Mouse (Mus musculus) stomach, postnatal 0 days (tissue): ENCODE data around the gene Slc27a4.
A peak's percentile ranks its signal among the peaks of the same experiment; 100 is the strongest.

Experiments
- CTCF ChIP-seq: IDR thresholded peaks from 2 replicates; pipeline ENCODE4 v1.5.1; 2016; ENCODE audit warnings: antibody characterized with exemption, low read depth, mild to moderate bottlenecking, moderate library complexity
- EP300 ChIP-seq: optimal IDR thresholded peaks from 2 replicates; pipeline ENCODE3; 2016; ENCODE audit warnings: antibody characterized with exemption

DNA sequence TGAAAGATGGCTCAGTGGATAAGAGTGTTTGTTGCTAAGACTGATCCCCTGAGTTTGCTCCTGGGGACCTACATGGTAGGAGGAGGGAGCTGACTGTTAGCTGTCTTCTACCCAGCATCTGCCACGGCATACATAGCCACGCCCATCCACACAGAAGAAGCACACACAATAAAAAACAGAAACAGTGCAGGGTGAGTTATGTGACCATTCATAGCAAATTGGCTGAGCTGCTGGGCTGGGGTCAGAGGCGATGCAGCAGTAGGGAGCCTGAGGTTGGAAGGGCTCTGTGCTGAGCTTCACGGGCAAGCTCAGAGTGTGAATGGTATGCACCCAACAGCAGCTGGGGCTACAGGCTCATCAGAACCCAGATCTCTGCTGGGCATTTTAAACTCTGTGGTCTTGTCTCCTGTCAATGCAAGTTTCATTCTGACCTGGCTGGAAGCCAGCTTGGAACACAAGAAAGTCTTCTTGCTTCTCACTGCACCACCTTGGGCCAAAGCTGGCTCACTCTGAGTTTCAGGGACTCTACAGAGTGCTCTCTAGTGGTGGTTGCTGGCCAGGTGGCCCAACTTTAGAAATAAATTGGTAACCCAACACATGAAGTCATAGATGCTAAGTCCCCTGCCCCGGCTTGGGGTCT lies 47.5 kb downstream of the Slc27a4 start:
- TF ChIP-seq CTCF (peak; percentile 15), EP300 (no peak)
